Mouse (Mus musculus) liver, embryonic 14.5 days (tissue): ENCODE data around the gene Mup6.

Source experiments
- CTCF ChIP-seq: IDR thresholded peaks from 2 replicates; pipeline ENCODE4 v1.5.1; 2016; ENCODE audit warnings: antibody characterized with exemption, low read depth, control low read depth
- EP300 ChIP-seq: IDR thresholded peaks from 2 replicates; pipeline ENCODE4 v1.6.1; 2016; ENCODE audit warnings: antibody characterized with exemption, low read depth

DNA sequence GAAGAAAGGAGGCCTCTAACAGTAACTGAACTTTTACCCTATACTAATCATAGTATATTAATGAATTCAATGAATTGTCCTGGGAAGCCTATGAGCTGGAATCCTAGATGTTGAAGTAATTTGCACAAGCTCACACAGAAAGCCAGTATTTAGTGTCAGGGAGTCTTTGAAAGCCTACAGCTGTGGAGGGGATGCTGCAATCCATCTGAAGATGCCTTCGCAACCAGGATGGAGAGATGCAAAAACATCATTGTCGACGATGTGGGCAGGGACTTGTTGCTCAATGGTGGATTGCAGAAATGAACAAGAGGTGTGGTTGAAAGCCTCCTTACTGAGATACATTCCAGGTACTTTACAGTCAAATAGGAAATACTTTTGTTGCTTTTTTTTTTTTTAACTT lies 46.1 kb upstream of the Mup6 start:
- TF ChIP-seq CTCF (no peak), EP300 (no peak)
